Mouse (Mus musculus): ENCODE data around the gene Ank.

DNA sequence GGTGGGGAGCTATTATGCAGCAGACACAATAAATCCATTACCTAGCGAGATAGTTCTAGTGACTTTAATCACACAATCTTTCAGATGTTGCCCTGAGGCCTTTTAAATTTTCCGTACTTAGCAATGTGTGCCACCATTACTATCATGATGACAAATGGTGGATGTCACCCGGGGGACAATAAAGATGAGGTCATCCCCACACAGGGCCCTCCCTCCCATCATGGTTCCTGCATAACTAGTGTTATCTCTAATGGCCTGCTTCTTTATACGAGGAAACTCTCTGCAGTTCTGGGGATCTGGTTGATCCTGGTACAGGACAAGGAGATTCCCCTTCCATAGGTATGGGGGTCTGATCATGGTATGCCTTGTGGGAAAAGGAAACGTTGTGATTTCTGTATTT, 24.5 kb upstream of the Ank start:
- no peak for TF ChIP-seq POLR2A (IDR thresholded peaks at IDR 0.05; ENCODE audit: control insufficient read depth in 1 of 2, insufficient read depth in 1 of 2, low read depth in 1 of 2, low read length in 2 of 2, poor library complexity in 1 of 2)
- TF ChIP-seq ETS1 (IDR thresholded peaks at IDR 0.05; ENCODE audit: low read depth, low read length), result no peak

Data from MEL (cell line).